Mouse (Mus musculus) stomach, postnatal 0 days (tissue): ENCODE measurements around the gene Deaf1.

Experiments
- CTCF ChIP-seq: IDR thresholded peaks from 2 replicates; pipeline ENCODE4 v1.5.1; 2016; ENCODE audit warnings: antibody characterized with exemption, low read depth, mild to moderate bottlenecking, moderate library complexity
- EP300 ChIP-seq: optimal IDR thresholded peaks from 2 replicates; pipeline ENCODE3; 2016; ENCODE audit warnings: antibody characterized with exemption

DNA sequence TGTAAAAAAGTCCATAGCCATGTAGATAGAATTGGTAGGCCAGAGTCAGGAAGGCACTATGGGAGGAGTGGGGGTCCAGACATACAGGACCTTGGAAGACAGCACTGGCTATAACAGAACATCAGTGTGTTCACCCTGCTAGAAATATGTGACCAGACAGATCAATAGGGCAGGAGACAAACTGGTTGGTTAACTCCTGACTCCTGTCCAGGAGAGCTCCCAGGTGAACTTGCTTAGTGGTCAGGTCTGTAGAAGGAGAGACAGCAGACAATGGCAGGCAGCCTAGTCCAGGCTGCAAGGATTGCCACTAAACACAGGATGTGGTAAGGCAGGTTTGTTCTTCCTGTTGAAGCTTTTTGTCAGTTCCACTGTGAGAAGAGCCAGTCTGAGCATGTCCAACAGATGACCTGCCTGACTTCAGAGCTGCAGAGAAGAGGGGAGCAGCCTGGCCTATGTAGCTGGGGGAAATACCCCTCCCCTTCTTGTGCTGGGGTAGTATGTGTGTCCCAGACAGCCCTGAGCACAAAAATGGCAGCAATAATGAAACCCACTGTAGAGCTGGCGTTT is 24.7 kb downstream of the Deaf1 start:
- no peak for TF ChIP-seq CTCF
- TF ChIP-seq EP300, result no peak
